Mouse (Mus musculus): ENCODE measurements around the gene Osbpl2. TPM values are rescaled to one million over a fixed set of nuclear protein-coding genes. Genes with fewer than 3 reads are reported as not detected.

Gene Osbpl2
- polyA plus RNA-seq, 1 experiment from 2014 or later, result 43.7 TPM

DNA sequence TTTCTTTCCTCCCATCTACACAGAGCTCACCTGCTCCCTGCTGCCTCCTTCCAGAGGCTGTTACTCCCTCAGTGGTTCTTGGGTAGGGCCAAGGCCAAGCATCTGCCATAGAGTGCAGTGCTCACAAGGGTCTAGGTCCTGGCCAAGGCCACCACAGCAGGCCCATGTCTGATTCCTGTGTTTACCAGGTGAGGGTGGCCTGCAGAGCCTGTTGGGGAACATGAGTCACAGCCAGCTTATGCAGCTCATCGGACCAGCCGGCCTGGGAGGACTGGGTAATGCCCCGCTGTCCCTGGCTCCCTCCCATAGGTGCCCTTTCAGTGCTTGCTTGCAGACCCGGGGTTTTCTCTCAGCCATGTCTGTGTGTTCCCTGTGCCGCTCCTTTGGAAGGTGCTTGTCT is 55.0 kb downstream of the Osbpl2 start:
- ATAC-seq (ENCODE audit: insufficient read depth, low FRiP score, low TSS enrichment), result no peak
- Histone ChIP-seq H3K9me3 (ENCODE audit: control insufficient read depth, low read length) (no peaks in the 10 kb centered on the region), H3K27ac (ENCODE audit: low read depth, low read length) (no peak overlapping the region), H3K4me1 (ENCODE audit: control insufficient read depth, insufficient read depth, low read length) (peaks cover 12% of the 10 kb centered on the region; the same call in 1 of the 2 replicates), H3K36me3 (ENCODE audit: control insufficient read depth, insufficient read depth, low read length) (peaks cover 23% of the 10 kb centered on the region), H3K4me2 (ENCODE audit: low read depth) (no peak overlapping the region), H3K9ac (ENCODE audit: low read length) (no peak overlapping the region), H3K27me3 (ENCODE audit: control insufficient read depth, insufficient read depth, low read length) (no peaks in the 10 kb centered on the region), H3K4me3 (ENCODE audit: low read depth, low read length) (no peak overlapping the region)
- no peak for DNase-seq (ENCODE audit: low spot score)
- WGBS, result 96% methylated on average over 5 of the region's 5 CpGs

DNA sequence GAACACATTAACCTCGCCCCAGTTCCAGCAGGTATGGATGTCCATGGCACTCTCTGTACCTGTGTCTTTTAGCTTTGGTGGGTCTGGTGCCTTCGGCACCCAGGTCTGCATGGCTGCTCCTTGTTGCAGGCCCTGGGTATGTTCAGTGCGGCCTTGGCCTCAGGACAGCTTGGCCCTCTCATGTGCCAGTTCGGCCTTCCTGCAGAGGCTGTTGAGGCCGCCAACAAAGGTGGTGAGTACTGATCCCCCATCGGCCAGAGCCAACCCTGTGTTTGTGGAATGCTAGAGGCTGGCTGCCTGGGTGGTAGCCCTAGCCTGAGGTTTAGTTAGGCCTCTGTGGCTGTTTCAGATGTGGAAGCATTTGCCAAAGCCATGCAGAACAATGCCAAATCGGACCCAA is 56.6 kb downstream of the Osbpl2 start:
- 95% methylated on average over 7 of the region's 7 CpGs for WGBS
- Histone ChIP-seq H3K36me3 (ENCODE audit: control insufficient read depth, insufficient read depth, low read length) (peaks cover 24% of the 10 kb centered on the region), H3K9me3 (ENCODE audit: control insufficient read depth, low read length) (no peaks in the 10 kb centered on the region)

DNA sequence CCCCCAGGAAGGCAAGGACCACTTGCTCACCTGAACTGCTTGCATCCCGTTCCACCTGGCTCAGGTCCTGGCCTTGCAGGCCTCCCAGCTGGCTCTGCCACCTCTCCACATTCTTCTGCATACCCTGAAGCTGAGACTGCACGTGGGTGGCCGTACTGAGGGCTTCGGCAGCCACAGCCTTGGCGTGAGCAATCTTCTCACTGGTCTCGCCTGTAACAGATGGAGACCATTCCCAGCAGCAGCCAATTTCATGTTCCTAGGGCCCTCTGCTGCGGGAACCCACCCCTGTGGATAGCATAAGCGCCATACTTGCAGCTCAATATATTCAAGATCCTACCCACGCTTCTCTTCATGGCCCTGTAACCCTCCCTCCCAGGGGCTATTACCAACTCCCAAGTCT is 62.4 kb downstream of the Osbpl2 start:
- no peak overlapping the region for H3K4me2 ChIP-seq (ENCODE audit: low read depth)
- H3K36me3 ChIP-seq (ENCODE audit: control insufficient read depth, insufficient read depth, low read length), result peaks cover 19% of the 10 kb centered on the region
- WGBS, result 92% methylated on average over 9 of the region's 9 CpGs
- H3K27me3 ChIP-seq (ENCODE audit: control insufficient read depth, insufficient read depth, low read length), result no peaks in the 10 kb centered on the region
- ATAC-seq (ENCODE audit: insufficient read depth, low FRiP score, low TSS enrichment) (no peak), DNase-seq (ENCODE audit: low spot score) (no peak)
- no peak overlapping the region for H3K9ac ChIP-seq (ENCODE audit: low read length)
- no peak overlapping the region for H3K4me3 ChIP-seq (ENCODE audit: low read depth, low read length)
- no peak overlapping the region for H3K27ac ChIP-seq (ENCODE audit: low read depth, low read length)
- no peaks in the 10 kb centered on the region for H3K9me3 ChIP-seq (ENCODE audit: control insufficient read depth, low read length)
- H3K4me1 ChIP-seq (ENCODE audit: control insufficient read depth, insufficient read depth, low read length), result no peaks in the 10 kb centered on the region

More for the DNA sequence above, 56.6 kb downstream of the Osbpl2 start:
- Histone ChIP-seq H3K4me1 (ENCODE audit: control insufficient read depth, insufficient read depth, low read length) (peaks cover 12% of the 10 kb centered on the region; the same call in 1 of the 2 replicates), H3K4me3 (ENCODE audit: low read depth, low read length) (no peak overlapping the region), H3K27me3 (ENCODE audit: control insufficient read depth, insufficient read depth, low read length) (no peaks in the 10 kb centered on the region), H3K27ac (ENCODE audit: low read depth, low read length) (no peak overlapping the region), H3K4me2 (ENCODE audit: low read depth) (no peak overlapping the region), H3K9ac (ENCODE audit: low read length) (no peak overlapping the region)
- DNase-seq (ENCODE audit: low spot score), result no peak
- no peak for ATAC-seq (ENCODE audit: insufficient read depth, low FRiP score, low TSS enrichment)

DNA sequence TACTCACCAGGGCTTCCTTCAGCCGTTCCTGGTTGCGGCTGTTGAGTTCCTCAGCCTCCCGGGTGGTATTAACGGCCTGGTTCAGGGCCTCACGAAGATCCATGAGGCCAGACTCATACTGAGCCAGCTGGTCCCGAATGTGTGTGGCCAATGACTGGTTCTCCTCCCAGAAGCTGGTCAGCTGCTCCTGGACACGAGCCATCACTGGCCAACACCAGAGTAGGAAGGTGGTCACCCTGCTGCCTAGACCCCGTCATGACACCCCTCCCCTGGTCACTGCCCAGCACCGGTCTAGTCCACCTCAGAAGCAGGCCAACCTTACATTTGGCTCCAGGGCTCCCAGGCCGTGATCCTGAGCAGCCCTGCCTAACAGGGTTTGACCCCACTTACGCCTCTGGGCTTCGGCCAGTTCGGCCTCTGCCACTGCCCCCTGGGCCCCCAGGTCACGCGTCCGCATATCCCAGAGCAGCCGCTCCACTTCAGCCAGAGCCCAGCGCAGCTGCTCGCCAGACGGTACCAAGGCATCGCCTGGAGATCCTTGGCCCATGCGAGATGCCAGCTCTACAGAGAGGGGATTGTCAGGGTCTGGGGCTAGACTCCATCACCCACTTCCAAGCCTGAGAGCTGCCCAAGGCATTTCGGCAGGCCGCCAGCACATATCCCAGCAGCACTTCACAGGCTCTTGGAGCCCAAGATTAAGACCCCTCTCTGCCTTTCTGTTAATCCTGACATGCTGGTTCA is 65.1 kb downstream of the Osbpl2 start:
- WGBS, result 87% methylated on average over 24 of the region's 24 CpGs
- H3K9me3 ChIP-seq (ENCODE audit: control insufficient read depth, low read length), result no peaks in the 10 kb centered on the region
- no peak for DNase-seq (ENCODE audit: low spot score)
- H3K9ac ChIP-seq (ENCODE audit: low read length), result no peak overlapping the region
- no peak for ATAC-seq (ENCODE audit: insufficient read depth, low FRiP score, low TSS enrichment)
- H3K4me2 ChIP-seq (ENCODE audit: low read depth), result no peak overlapping the region
- no peak overlapping the region for H3K4me3 ChIP-seq (ENCODE audit: low read depth, low read length)
- H3K36me3 ChIP-seq (ENCODE audit: control insufficient read depth, insufficient read depth, low read length), result peaks cover 4% of the 10 kb centered on the region
- no peaks in the 10 kb centered on the region for H3K4me1 ChIP-seq (ENCODE audit: control insufficient read depth, insufficient read depth, low read length)
- H3K27me3 ChIP-seq (ENCODE audit: control insufficient read depth, insufficient read depth, low read length), result no peaks in the 10 kb centered on the region
- H3K27ac ChIP-seq (ENCODE audit: low read depth, low read length), result no peak overlapping the region

DNA sequence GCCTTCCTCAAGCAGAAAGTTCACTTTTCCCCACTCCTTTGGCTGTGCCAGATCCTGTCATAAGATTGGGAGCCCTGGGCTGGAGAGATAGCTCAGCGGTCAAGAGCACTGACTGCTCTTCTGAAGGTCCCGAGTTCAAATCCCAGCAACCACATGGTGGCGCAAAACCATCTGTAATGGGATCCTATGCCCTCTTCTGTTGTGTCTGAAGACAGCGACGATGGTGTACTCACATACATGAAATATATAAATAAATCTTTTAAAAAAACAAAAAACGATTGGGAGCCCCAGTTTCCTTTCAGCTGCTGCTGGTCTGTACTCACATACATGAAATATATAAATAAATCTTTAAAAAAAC is 65.6 kb downstream of the Osbpl2 start:
- 89% methylated on average over 6 of the region's 6 CpGs for WGBS
- no peak overlapping the region for H3K9ac ChIP-seq (ENCODE audit: low read length)
- H3K27ac ChIP-seq (ENCODE audit: low read depth, low read length), result no peak overlapping the region

DNA sequence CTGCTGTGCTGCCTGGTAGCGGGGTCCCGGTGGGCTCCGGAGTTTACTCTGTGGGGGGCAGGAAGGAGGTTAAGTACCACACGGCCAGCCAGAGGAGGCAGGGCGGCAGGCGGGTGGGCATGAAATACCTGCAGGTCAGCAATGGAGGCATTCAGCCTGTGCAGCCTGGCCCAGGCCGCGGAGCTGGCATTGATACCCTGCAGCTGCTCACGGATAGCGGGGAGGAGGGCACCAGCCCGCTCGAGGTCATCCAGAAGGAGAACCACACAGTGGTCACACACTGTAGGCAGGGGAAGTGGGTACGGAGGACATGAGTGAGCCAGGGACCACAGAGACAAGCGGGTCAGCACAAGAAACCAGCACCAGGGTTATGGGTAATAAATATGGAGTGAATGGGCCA is 66.6 kb downstream of the Osbpl2 start:
- Histone ChIP-seq H3K27ac (ENCODE audit: low read depth, low read length) (no peak overlapping the region), H3K27me3 (ENCODE audit: control insufficient read depth, insufficient read depth, low read length) (no peaks in the 10 kb centered on the region), H3K4me1 (ENCODE audit: control insufficient read depth, insufficient read depth, low read length) (no peaks in the 10 kb centered on the region), H3K4me2 (ENCODE audit: low read depth) (no peak overlapping the region), H3K36me3 (ENCODE audit: control insufficient read depth, insufficient read depth, low read length) (peaks cover 3% of the 10 kb centered on the region), H3K9me3 (ENCODE audit: control insufficient read depth, low read length) (no peaks in the 10 kb centered on the region), H3K9ac (ENCODE audit: low read length) (no peak overlapping the region), H3K4me3 (ENCODE audit: low read depth, low read length) (no peak overlapping the region)
- ATAC-seq (ENCODE audit: insufficient read depth, low FRiP score, low TSS enrichment) (no peak), DNase-seq (ENCODE audit: low spot score) (no peak)
- 89% methylated on average over 14 of the region's 14 CpGs for WGBS

More for the DNA sequence above, 65.6 kb downstream of the Osbpl2 start:
- no peaks in the 10 kb centered on the region for H3K27me3 ChIP-seq (ENCODE audit: control insufficient read depth, insufficient read depth, low read length)
- ATAC-seq (ENCODE audit: insufficient read depth, low FRiP score, low TSS enrichment) (no peak), DNase-seq (ENCODE audit: low spot score) (no peak)
- H3K4me3 ChIP-seq (ENCODE audit: low read depth, low read length), result no peak overlapping the region
- H3K4me2 ChIP-seq (ENCODE audit: low read depth), result no peak overlapping the region
- H3K9me3 ChIP-seq (ENCODE audit: control insufficient read depth, low read length), result no peaks in the 10 kb centered on the region
- H3K4me1 ChIP-seq (ENCODE audit: control insufficient read depth, insufficient read depth, low read length), result no peaks in the 10 kb centered on the region
- peaks cover 3% of the 10 kb centered on the region for H3K36me3 ChIP-seq (ENCODE audit: control insufficient read depth, insufficient read depth, low read length)

DNA sequence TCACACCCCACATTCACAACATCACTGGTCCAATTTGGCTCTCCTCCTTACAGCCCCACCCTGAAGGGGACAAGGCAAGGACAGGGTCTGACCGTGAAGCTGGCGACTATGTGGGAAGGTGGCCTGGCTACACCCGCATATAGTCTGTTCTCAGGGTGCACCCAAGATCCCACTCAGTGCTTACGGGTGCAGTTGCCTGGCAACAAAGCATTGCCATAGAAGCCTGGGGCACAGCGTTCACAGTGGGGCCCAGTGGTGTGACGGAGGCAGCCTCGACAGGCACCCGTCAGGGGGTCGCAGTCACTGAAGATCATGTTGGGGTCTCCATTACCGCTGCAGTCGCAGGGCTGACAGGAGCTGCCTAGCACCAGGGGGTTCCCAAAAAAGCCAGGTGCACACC is 68.3 kb downstream of the Osbpl2 start:
- Histone ChIP-seq H3K9me3 (ENCODE audit: control insufficient read depth, low read length) (no peaks in the 10 kb centered on the region), H3K36me3 (ENCODE audit: control insufficient read depth, insufficient read depth, low read length) (no peaks in the 10 kb centered on the region; the same call in 1 of the 2 replicates), H3K4me1 (ENCODE audit: control insufficient read depth, insufficient read depth, low read length) (no peaks in the 10 kb centered on the region), H3K27ac (ENCODE audit: low read depth, low read length) (no peak overlapping the region), H3K4me3 (ENCODE audit: low read depth, low read length) (no peak overlapping the region), H3K4me2 (ENCODE audit: low read depth) (no peak overlapping the region), H3K9ac (ENCODE audit: low read length) (no peak overlapping the region), H3K27me3 (ENCODE audit: control insufficient read depth, insufficient read depth, low read length) (no peaks in the 10 kb centered on the region)
- DNase-seq (ENCODE audit: low spot score) (no peak), ATAC-seq (ENCODE audit: insufficient read depth, low FRiP score, low TSS enrichment) (no peak)
- 89% methylated on average over 11 of the region's 11 CpGs for WGBS

DNA sequence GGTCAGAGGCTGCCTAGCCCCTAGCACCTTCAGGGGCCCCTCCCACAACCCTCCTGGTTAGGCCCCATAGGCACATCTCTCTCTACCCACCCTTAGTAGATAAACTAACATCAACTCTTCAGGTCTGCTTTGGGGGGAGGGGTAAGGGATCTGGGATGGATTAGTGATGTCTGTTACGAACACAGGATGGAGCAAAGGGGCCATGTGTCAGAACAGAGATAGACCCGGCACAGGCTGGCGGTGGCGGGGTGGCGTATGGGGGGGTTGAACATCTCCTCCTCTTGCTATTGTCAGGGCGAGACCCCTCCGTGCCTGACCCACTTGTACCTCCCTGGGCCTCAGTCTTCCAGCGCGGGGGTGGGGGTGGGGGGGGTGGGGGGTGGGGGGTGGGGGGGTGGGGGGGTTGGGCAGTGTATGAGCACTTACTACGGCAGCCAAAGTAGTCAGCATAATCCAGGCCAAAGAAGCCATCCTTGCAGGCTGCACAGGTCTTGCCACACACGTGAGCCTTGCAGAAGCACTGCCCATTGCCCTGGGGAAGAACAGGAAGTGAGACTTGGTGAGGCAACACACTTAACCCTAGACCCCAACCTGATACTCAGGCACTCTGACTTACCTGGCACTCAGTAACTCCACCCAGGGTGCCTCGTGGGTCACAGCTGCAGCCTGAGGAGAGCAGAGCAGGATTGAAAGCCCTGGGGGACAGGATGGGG is 77.7 kb downstream of the Osbpl2 start:
- no peaks in the 10 kb centered on the region for H3K27me3 ChIP-seq (ENCODE audit: control insufficient read depth, insufficient read depth, low read length)
- no peak overlapping the region for H3K9ac ChIP-seq (ENCODE audit: low read length)
- 90% methylated on average over 12 of the region's 12 CpGs for WGBS
- ATAC-seq (ENCODE audit: insufficient read depth, low FRiP score, low TSS enrichment) (no peak), DNase-seq (ENCODE audit: low spot score) (no peak)
- no peak overlapping the region for H3K27ac ChIP-seq (ENCODE audit: low read depth, low read length)
- H3K4me2 ChIP-seq (ENCODE audit: low read depth), result no peak overlapping the region
- H3K4me3 ChIP-seq (ENCODE audit: low read depth, low read length), result no peak overlapping the region
- no peaks in the 10 kb centered on the region for H3K9me3 ChIP-seq (ENCODE audit: control insufficient read depth, low read length)
- no peaks in the 10 kb centered on the region for H3K4me1 ChIP-seq (ENCODE audit: control insufficient read depth, insufficient read depth, low read length)
- no peaks in the 10 kb centered on the region for H3K36me3 ChIP-seq (ENCODE audit: control insufficient read depth, insufficient read depth, low read length)
